Mouse (Mus musculus): ENCODE measurements around the gene F3. TPM values are rescaled to one million over a fixed set of nuclear protein-coding genes. Genes with fewer than 3 reads are reported as not detected.

Gene F3
- polyA plus RNA-seq, 1 experiment from 2014 or later = 30.9 TPM

DNA sequence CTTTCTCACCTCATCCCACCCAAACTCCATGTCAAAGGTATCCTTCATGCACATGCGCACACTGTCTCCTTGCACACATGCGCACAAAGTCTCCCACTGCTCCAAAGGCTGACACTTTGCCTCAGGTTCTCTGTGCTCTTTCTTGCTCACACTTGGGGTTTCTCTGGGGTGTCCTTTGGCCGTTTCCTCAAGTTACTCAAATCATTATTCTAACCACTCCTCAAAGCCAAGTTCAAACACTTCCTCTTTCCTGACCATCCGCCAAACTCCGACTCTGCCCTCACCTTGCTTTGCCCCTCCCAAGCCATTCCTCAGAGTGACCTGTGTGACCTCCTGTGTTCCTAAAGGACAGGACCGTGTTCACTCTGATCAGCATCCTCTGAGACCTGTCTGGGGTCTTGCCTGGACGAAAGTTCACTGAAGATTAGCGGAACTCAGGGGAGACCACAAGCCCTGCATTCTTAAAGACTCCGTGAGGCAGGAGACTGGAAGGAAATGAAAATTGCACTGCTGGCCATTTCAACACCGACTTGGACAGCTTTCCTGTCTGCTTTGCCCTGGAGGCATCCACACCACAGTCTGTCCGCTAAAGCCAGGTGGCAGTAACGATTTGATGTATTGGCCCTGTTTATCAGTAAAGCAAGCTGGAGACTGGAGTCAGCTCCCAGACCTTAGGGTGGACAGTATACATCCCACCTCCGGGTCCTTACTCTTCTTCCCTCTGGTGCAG lies 30.2 kb upstream of the F3 start:
- ATAC-seq (ENCODE audit: insufficient read depth, low FRiP score, low read depth) = peak; percentile 39; the same call in 1 of the 2 replicates
- WGBS = 67% methylated on average over 13 of the region's 13 CpGs
- no peaks in the 10 kb centered on the region for H3K27me3 ChIP-seq (replicated peaks)

DNA sequence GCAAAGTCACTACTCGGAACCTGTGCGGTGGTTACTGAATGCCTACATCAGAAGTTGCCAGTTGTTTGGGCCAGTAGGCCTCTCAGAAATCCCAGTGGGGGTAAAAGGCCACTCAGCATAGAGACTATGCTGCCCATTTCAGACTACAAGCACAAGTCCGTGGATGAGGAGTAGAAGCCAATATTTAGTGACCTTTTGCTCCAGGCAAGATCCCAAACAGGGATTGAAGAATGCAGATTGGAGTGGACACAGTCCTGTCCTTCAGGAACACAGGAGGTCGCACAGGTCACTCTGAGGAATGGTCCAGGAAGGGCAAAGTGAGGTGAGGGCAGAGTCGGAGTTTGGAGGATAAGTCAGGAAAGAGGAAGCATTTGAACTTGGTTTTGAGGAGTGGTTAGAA lies 29.6 kb upstream of the F3 start:
- WGBS = 72% methylated on average over 5 of the region's 5 CpGs
- H3K4me3 ChIP-seq (replicated peaks) = no peak overlapping the region

More for the DNA sequence above, 30.2 kb upstream of the F3 start:
- no peak overlapping the region for H3K9ac ChIP-seq
- no peaks in the 10 kb centered on the region for H3K9me3 ChIP-seq
- H3K4me2 ChIP-seq = no peak overlapping the region
- no peaks in the 10 kb centered on the region for H3K36me3 ChIP-seq
- H3K4me1 ChIP-seq = no peaks in the 10 kb centered on the region
- no peak overlapping the region for H3K4me3 ChIP-seq (replicated peaks)
- no peak overlapping the region for H3K27ac ChIP-seq

DNA sequence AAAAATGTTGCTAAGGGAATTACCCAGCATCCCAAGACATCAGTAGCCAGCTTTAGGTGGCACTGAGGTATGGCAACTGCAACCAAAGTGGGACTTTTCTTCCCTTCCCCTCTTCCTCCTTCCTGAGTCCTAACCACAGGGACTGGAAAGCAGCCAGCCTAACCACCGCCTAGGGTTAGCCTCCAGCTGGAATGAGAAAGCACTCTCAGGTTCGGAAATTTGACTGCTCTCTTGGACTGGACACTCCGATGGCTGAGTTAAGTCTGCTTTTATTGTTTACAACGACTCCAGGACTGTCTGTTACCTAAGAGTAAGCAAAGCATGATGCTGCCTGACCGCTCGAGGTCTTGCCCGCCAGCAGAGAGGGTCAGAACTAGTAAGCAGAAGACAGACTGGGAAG lies 26.2 kb upstream of the F3 start:
- H3K4me1 ChIP-seq = peaks cover 4% of the 10 kb centered on the region; the same call in 1 of the 2 replicates
- no peaks in the 10 kb centered on the region for H3K36me3 ChIP-seq
- no peaks in the 10 kb centered on the region for H3K27me3 ChIP-seq (replicated peaks)
- no peak overlapping the region for H3K9ac ChIP-seq
- H3K4me2 ChIP-seq = no peak overlapping the region
- WGBS = 76% methylated on average over 7 of the region's 7 CpGs
- H3K4me3 ChIP-seq (replicated peaks) = no peak overlapping the region
- ATAC-seq (ENCODE audit: insufficient read depth, low FRiP score, low read depth) = no peak
- H3K27ac ChIP-seq = no peak overlapping the region
- no peaks in the 10 kb centered on the region for H3K9me3 ChIP-seq

More for the DNA sequence above, 29.6 kb upstream of the F3 start:
- Histone ChIP-seq H3K36me3 (no peaks in the 10 kb centered on the region), H3K4me2 (no peak overlapping the region), H3K27ac (no peak overlapping the region), H3K9ac (no peak overlapping the region), H3K9me3 (no peaks in the 10 kb centered on the region), H3K27me3 (replicated peaks) (no peaks in the 10 kb centered on the region), H3K4me1 (no peaks in the 10 kb centered on the region)
- ATAC-seq (ENCODE audit: insufficient read depth, low FRiP score, low read depth) = no peak

DNA sequence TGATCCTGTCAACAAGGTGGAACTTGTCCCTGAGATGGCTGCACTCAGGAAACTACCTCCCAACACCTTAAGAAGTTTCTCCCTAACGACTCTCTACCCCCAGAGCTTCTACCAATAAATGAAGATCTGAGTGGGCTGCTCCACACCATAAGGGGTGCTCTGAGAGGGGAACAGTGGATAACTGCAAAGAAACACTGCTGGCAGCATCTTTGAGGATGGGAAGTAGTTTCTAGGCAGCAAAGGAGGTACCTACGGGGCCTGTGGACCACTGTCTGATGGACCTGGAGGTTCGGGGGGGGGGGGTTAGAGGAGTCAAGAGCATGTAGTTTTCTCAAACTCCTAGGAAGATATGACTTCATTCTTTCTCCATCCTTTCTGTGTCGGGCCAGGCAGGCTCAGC lies 23.9 kb upstream of the F3 start:
- no peaks in the 10 kb centered on the region for H3K9me3 ChIP-seq
- H3K36me3 ChIP-seq = no peaks in the 10 kb centered on the region
- H3K4me3 ChIP-seq (replicated peaks) = no peak overlapping the region
- no peak overlapping the region for H3K4me2 ChIP-seq
- no peak for ATAC-seq (ENCODE audit: insufficient read depth, low FRiP score, low read depth)
- WGBS = 71% methylated on average over 4 of the region's 4 CpGs
- no peaks in the 10 kb centered on the region for H3K27me3 ChIP-seq (replicated peaks)
- no peak overlapping the region for H3K27ac ChIP-seq
- H3K9ac ChIP-seq = no peak overlapping the region
- peaks cover 4% of the 10 kb centered on the region; the same call in 1 of the 2 replicates for H3K4me1 ChIP-seq

DNA sequence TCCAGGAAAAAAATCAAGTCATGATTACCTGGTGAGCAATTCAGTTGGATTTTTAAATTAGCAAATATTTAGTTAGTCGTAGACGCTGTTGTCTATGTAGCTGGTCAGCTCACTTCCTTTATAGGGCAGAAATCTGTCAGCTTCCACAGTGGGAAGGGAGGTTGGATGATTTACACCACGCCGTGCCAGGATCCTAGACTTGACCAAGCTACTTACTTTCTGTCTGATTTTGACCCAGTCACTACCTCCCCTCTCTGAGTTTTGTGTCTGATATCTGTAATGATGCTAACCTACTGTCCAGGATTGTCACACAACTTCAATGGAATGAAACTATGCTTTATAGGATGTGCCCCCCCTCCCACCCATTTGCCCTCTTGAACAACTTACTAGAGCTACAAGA lies 23.5 kb upstream of the F3 start:
- no peak for ATAC-seq (ENCODE audit: insufficient read depth, low FRiP score, low read depth)
- no peak overlapping the region for H3K27ac ChIP-seq

DNA sequence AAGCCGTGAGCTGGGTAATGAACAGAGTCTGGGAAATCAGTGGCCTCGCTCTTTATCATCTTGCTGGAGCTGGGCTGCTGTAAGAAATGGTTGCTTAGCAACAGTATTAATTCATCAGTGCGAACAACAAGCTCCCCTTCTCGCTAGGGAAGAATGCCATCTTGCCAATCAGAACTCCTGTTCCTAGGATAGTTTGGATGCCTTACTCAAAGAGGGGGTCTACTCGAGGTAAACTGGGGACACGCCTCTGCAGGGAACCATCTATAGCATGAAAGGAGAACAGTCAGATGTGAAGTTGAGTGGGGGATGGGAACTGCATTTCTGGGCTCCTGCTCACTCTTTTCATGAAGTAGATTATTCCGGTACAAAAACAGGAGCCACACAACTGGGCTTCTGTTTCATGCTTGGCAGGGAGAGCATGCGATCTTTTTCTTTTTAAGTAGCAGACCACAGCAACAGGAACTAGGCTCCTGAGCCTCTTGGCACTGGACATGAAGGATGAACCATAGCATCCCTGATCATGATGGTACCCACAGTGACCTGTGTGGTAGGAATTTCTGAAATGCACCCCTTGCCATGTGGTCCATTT lies 22.9 kb upstream of the F3 start:
- Histone ChIP-seq H3K4me2 (no peak overlapping the region), H3K9me3 (no peaks in the 10 kb centered on the region), H3K9ac (no peak overlapping the region), H3K4me3 (replicated peaks) (no peak overlapping the region), H3K36me3 (no peaks in the 10 kb centered on the region), H3K27ac (no peak overlapping the region), H3K4me1 (peaks cover 4% of the 10 kb centered on the region; the same call in 1 of the 2 replicates), H3K27me3 (replicated peaks) (no peaks in the 10 kb centered on the region)
- 34% methylated on average over 8 of the region's 8 CpGs for WGBS
- no peak for ATAC-seq (ENCODE audit: insufficient read depth, low FRiP score, low read depth)

More for the DNA sequence above, 23.5 kb upstream of the F3 start:
- Histone ChIP-seq H3K9ac (no peak overlapping the region), H3K36me3 (no peaks in the 10 kb centered on the region), H3K27me3 (replicated peaks) (no peaks in the 10 kb centered on the region), H3K4me1 (peaks cover 4% of the 10 kb centered on the region; the same call in 1 of the 2 replicates), H3K9me3 (no peaks in the 10 kb centered on the region), H3K4me3 (replicated peaks) (no peak overlapping the region), H3K4me2 (no peak overlapping the region)
- WGBS = 76% methylated on average over 4 of the region's 4 CpGs

DNA sequence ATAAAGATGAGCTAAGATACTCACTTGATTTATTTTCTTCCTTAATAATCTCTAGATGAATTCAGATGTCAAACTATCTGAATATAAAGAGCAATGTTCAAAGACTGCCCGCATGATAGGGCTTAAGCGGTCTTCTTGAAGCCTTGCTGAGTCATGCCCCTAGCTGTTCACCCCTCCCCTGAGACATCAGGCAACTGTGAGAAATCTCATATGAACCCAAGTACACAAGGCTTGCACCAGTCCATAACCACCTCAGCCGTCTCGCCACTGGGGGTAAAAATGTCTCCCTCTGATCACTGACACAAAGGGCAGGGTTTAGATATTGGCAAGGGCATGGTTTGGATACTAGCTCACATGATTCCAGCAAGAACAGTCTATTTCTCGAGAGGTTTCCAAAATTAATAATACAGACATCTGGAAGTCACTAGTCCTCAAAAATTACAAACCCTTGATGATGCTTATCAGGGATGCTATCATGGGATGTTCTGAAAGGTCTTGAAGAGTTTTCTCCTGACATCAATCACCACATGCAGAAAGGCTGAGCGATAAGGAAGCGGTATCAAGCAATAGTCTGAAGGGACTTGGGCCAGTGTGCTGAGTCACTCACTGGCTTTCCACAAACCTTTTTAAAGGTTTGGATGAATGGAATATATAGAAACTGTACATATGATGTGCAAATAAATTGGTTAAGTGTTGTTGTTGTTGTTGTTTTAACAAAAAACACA lies 20.0 kb upstream of the F3 start:
- Histone ChIP-seq H3K27ac (no peak overlapping the region), H3K4me2 (no peak overlapping the region), H3K36me3 (no peaks in the 10 kb centered on the region), H3K4me1 (peaks cover 4% of the 10 kb centered on the region; the same call in 1 of the 2 replicates), H3K27me3 (replicated peaks) (no peaks in the 10 kb centered on the region), H3K9me3 (no peaks in the 10 kb centered on the region), H3K4me3 (replicated peaks) (no peak overlapping the region), H3K9ac (no peak overlapping the region)
- ATAC-seq (ENCODE audit: insufficient read depth, low FRiP score, low read depth) = no peak
- 78% methylated on average over 7 of the region's 7 CpGs for WGBS

DNA sequence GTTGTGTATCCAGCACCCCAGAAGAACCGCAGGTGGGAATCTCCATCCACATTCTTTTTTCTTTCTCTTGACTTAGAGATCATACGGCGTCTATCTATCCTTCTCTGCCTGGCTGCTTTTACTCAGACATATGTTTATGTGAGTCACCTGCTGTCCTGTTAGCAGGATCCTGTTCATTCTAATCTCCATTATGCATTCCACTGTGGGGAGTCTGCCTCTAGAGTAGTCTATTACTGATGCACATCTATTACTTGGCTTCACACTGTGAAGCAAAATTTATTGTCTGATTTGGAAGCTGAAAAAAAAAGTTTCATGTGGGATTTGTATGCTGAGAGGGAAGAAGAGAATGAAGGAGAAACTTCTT lies 19.5 kb upstream of the F3 start:
- no peak for ATAC-seq (ENCODE audit: insufficient read depth, low FRiP score, low read depth)
- Histone ChIP-seq H3K36me3 (no peaks in the 10 kb centered on the region), H3K4me3 (replicated peaks) (no peak overlapping the region), H3K27me3 (replicated peaks) (no peaks in the 10 kb centered on the region), H3K9ac (no peak overlapping the region), H3K9me3 (no peaks in the 10 kb centered on the region), H3K27ac (no peak overlapping the region), H3K4me2 (no peak overlapping the region), H3K4me1 (peaks cover 4% of the 10 kb centered on the region; the same call in 1 of the 2 replicates)
- WGBS = 76% methylated on average over 3 of the region's 3 CpGs

DNA sequence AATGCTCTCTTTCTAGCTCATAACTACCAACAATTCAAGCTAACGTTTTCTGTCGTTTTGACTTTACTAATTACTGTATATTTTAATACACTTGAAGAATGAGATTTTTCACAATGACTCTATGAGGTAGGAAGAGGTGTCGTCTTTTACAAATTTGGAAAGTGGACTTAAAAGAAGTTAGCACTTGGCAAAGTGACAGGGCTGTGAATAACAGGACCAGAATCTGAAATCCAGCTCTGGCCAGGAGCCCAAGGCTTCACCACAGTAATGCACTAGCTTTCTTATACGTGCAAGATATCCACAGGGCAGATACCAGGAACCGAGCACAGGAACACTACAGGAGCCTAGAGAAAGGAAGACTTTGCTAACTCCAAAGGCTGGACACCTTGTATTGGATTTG lies 17.2 kb upstream of the F3 start:
- Histone ChIP-seq H3K27ac (peak overlapping the region; percentile 23; the same call in 1 of the 2 replicates), H3K9ac (no peak overlapping the region), H3K27me3 (replicated peaks) (no peaks in the 10 kb centered on the region), H3K4me3 (replicated peaks) (no peak overlapping the region), H3K4me2 (no peak overlapping the region), H3K36me3 (no peaks in the 10 kb centered on the region), H3K9me3 (no peaks in the 10 kb centered on the region), H3K4me1 (no peaks in the 10 kb centered on the region)
- ATAC-seq (ENCODE audit: insufficient read depth, low FRiP score, low read depth) = no peak
- WGBS = 40% methylated on average over 5 of the region's 5 CpGs

DNA sequence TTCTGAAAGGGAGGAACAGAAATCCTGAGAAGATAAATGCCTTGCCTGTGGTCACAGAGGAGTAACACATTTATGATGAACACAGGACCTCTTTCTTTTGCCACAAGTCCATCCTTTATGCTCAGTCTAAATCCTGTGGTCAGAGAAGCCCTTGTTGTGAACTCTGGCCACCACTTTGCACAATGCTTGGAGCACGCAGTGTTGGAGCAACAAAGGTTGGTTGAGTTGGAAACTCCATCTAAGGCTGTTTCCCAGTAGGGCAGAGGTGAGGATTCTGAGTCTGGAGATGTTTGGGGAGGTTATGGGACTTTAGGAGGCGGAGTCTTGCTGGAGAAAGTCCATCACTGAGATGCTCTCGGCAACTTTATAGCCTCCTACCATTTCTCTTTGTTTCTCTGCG lies 16.2 kb upstream of the F3 start:
- no peaks in the 10 kb centered on the region for H3K27me3 ChIP-seq (replicated peaks)
- 0 out of 2 replicates have a peak, but pooled peaks cover 2% of the 10 kb centered on the region for H3K4me1 ChIP-seq
- H3K4me3 ChIP-seq (replicated peaks) = no peak overlapping the region
- H3K9ac ChIP-seq = no peak overlapping the region
- ATAC-seq (ENCODE audit: insufficient read depth, low FRiP score, low read depth) = no peak
- H3K27ac ChIP-seq = no peak overlapping the region
- no peaks in the 10 kb centered on the region for H3K9me3 ChIP-seq
- whole genome bisulfite sequencing = 85% methylated on average over 4 of the region's 4 CpGs
- H3K4me2 ChIP-seq = no peak overlapping the region
- no peaks in the 10 kb centered on the region for H3K36me3 ChIP-seq

DNA sequence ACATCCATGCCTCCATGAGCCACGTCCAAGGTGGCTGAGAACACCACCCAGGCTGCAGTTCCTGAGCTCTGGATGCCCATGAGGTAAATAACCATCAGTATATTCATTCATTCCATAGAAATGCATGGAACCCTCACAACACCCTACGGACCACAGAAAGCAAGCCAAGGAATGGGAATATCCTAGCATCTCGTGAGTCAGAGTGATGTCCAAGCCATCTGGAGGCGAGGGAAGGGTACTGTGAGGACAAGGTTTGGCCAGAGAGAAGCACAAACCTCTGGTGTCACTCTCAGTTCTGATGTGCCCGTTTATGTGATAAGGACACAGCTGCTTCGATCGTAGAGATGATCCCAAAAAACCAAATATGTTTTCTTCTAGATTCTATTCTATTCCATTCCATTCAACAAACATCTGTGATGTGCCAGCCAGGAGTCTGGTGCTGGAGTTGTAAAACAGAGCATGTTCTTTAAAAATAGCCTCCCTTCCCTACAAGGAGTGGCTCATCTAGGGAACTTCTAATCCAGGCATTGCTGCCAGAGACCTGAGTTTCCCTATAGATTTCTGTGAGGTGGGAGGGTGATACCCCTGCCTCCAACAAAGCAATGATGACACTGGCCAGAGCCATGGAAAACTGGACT lies 12.3 kb upstream of the F3 start:
- ATAC-seq (ENCODE audit: insufficient read depth, low FRiP score, low read depth) = no peak
- no peaks in the 10 kb centered on the region for H3K9me3 ChIP-seq
- H3K4me2 ChIP-seq = no peak overlapping the region
- no peaks in the 10 kb centered on the region for H3K27me3 ChIP-seq (replicated peaks)
- no peak overlapping the region for H3K27ac ChIP-seq
- H3K4me1 ChIP-seq = peaks cover 12% of the 10 kb centered on the region; the same call in 1 of the 2 replicates
- no peaks in the 10 kb centered on the region for H3K36me3 ChIP-seq
- 91% methylated on average over 7 of the region's 7 CpGs for WGBS
- no peak overlapping the region for H3K4me3 ChIP-seq (replicated peaks)
- no peak overlapping the region for H3K9ac ChIP-seq

DNA sequence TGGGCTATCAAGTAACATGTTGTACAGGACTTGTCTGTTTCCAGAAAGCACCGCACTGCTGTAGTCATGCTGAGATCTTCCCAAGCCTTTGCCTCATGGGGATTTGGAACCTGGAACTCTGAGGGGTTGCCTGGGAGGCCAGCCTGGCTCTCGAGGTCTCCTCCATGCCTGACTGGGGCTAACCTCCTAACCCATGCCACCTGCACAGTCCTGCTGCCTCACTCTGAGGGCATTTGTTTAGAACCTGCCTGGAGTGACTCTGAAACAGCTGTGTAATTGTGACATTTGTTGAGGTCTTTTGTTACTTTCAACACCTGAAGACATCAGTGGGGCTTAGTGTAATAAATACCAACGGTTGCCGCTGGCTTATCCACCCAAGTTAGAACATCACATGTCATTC lies 11.1 kb upstream of the F3 start:
- no peak overlapping the region for H3K4me3 ChIP-seq (replicated peaks)
- H3K4me1 ChIP-seq = peaks cover 12% of the 10 kb centered on the region; the same call in 1 of the 2 replicates
- no peak for ATAC-seq (ENCODE audit: insufficient read depth, low FRiP score, low read depth)
- H3K27me3 ChIP-seq (replicated peaks) = no peaks in the 10 kb centered on the region
- H3K4me2 ChIP-seq = no peak overlapping the region
- no peaks in the 10 kb centered on the region for H3K9me3 ChIP-seq
- H3K36me3 ChIP-seq = no peaks in the 10 kb centered on the region
- no peak overlapping the region for H3K9ac ChIP-seq
- H3K27ac ChIP-seq = no peak overlapping the region
- 56% methylated on average over 4 of the region's 4 CpGs for WGBS
